Mouse (Mus musculus): Measurements from ENCODE around the gene Gm11758. TPM values are rescaled to one million over a fixed set of nuclear protein-coding genes. Genes with fewer than 3 reads are reported as not detected.
"Not testable (repeated sequence)": the region's sequence is repeated elsewhere in the genome, so short reads cannot be mapped to it uniquely, and the experiment has no call there.

Gm11758 gene
- polyA plus RNA-seq (2015; fragmentation: Nextera tagmentation; extraction: Ambion mirVana), result not detected in 2 replicates

DNA sequence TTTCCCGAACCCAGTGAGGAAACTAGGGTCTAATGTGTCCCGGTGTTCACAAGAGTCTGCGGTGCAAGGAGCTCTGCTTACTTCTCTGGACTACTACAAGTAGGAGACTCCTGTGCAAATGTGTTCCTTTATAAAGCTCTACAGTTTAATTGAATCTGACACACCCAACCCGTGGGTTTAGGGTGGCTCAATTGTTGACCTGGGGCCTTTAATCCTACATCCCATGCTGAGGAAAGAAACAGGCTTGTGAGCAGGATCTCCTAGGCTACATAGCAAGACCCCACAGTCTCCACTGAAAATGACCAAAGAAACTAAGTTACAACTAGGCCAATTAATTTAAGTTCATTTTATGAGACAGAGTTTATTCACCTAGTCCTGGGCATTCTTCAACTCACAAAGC lies at the start of gene Gm11758:
Gene Gm11758 (minus strand): TSS at position 101 of the 400 bp plus-strand sequence.
- not testable (repeated sequence) for H3K4me1 ChIP-seq (replicated peaks); H3K4me2 ChIP-seq (replicated peaks); ATAC-seq; H3K9me3 ChIP-seq; H3K36me3 ChIP-seq; H3K4me3 ChIP-seq (replicated peaks); H3K27me3 ChIP-seq; H3K9ac ChIP-seq (replicated peaks); H3K27ac ChIP-seq
- no CpG with 5 or more reads among the region's 4 CpGs for WGBS

DNA sequence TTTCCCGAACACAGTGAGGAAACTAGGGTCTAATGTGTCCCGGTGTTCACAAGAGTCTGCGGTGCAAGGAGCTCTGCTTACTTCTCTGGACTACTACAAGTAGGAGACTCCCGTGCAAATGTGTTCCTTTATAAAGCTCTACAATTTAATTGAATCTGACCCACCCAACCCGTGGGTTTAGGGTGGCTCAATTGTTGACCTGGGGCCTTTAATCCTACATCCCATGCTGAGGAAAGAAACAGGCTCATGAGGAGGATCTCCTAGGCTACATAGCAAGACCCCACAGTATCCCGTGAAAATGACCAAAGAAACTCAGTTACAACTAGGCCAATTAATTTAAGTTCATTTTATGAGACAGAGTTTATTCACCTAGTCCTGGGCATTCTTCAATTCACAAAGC lies 44.6 kb upstream of the Gm11758 start, which contains the start of gene Gm11756:
Gene Gm11756 (minus strand): TSS at position 101 of the 400 bp plus-strand sequence.
- 85% methylated on average over 6 of the region's 6 CpGs for WGBS
- not testable (repeated sequence) for H3K9ac ChIP-seq (replicated peaks)

DNA sequence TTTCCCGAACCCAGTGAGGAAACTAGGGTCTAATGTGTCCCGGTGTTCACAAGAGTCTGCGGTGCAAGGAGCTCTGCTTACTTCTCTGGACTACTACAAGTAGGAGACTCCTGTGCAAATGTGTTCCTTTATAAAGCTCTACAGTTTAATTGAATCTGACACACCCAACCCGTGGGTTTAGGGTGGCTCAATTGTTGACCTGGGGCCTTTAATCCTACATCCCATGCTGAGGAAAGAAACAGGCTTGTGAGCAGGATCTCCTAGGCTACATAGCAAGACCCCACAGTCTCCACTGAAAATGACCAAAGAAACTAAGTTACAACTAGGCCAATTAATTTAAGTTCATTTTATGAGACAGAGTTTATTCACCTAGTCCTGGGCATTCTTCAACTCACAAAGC lies 29.8 kb upstream of the Gm11758 start, which contains the start of gene Gm13871:
Gene Gm13871 (minus strand): TSS at position 101 of the 400 bp plus-strand sequence.
- not testable (repeated sequence) for H3K27me3 ChIP-seq; H3K27ac ChIP-seq; H3K4me1 ChIP-seq (replicated peaks); H3K9me3 ChIP-seq; ATAC-seq; H3K36me3 ChIP-seq; H3K4me3 ChIP-seq (replicated peaks); H3K4me2 ChIP-seq (replicated peaks); H3K9ac ChIP-seq (replicated peaks)
- WGBS, result no CpG with 5 or more reads among the region's 4 CpGs

More for the DNA sequence above, 44.6 kb upstream of the Gm11758 start, which contains the start of gene Gm11756:
- not testable (repeated sequence) for ATAC-seq; H3K36me3 ChIP-seq; H3K4me3 ChIP-seq (replicated peaks); H3K9me3 ChIP-seq; H3K4me1 ChIP-seq (replicated peaks); H3K27ac ChIP-seq; H3K27me3 ChIP-seq; H3K4me2 ChIP-seq (replicated peaks)

DNA sequence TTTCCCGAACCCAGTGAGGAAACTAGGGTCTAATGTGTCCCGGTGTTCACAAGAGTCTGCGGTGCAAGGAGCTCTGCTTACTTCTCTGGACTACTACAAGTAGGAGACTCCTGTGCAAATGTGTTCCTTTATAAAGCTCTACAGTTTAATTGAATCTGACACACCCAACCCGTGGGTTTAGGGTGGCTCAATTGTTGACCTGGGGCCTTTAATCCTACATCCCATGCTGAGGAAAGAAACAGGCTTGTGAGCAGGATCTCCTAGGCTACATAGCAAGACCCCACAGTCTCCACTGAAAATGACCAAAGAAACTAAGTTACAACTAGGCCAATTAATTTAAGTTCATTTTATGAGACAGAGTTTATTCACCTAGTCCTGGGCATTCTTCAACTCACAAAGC lies 14.9 kb upstream of the Gm11758 start, which contains the start of gene Gm11757:
Gene Gm11757 (minus strand): TSS at position 101 of the 400 bp plus-strand sequence.
- H3K27ac ChIP-seq; H3K27me3 ChIP-seq; H3K4me3 ChIP-seq (replicated peaks); H3K36me3 ChIP-seq; H3K9ac ChIP-seq (replicated peaks); H3K4me2 ChIP-seq (replicated peaks); ATAC-seq; H3K9me3 ChIP-seq; H3K4me1 ChIP-seq (replicated peaks): not testable (repeated sequence)
- WGBS, result no CpG with 5 or more reads among the region's 4 CpGs

DNA sequence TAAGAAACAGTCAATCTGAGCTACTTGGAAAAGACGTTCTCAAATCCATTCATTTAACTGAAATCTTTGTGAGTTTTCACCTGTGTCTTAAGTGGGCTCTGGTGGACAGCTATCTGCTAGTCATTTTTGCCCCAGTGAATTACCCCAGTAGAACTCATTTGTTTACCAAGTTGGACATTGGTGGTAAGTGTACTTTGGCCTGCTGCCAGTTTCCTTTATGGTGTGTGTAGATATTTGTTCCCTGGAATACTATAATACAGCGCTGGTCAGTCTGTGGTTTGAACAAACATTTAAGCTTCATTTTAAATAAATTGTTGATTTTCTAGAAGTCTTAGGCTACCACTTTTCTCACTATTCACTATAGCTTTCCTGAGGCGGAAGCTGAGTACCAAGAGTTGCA lies 49.5 kb downstream of the Gm11758 start:
- H3K4me2 ChIP-seq (replicated peaks), result no peak overlapping the region
- H3K9me3 ChIP-seq, result no peaks in the 10 kb centered on the region
- no peak overlapping the region for H3K9ac ChIP-seq (replicated peaks)
- no peaks in the 10 kb centered on the region for H3K27me3 ChIP-seq
- no peak overlapping the region for H3K27ac ChIP-seq
- no peaks in the 10 kb centered on the region for H3K4me1 ChIP-seq (replicated peaks)
- no peaks in the 10 kb centered on the region for H3K36me3 ChIP-seq
- ATAC-seq, result no peak
- 82% methylated on average over 3 of the region's 3 CpGs for WGBS
- no peak overlapping the region for H3K4me3 ChIP-seq (replicated peaks)

Other genes with a start within 250 kb of the Gm11758 start
- not detected in 2 replicates for gene Gm11236, start 238.1 kb downstream of the Gm11758 start, polyA plus RNA-seq (2015; fragmentation: Nextera tagmentation; extraction: Ambion mirVana)
- gene Gm11239, start 207.9 kb downstream of the Gm11758 start, polyA plus RNA-seq (2015; fragmentation: Nextera tagmentation; extraction: Ambion mirVana), result not detected in 2 replicates
- not detected in 2 replicates for gene Gm428, start 192.8 kb downstream of the Gm11758 start, polyA plus RNA-seq (2015; fragmentation: Nextera tagmentation; extraction: Ambion mirVana)
- 0.08 and 0.09 TPM in 2 replicates for gene Rasef, start 85.3 kb downstream of the Gm11758 start, polyA plus RNA-seq (2015; fragmentation: Nextera tagmentation; extraction: Ambion mirVana)
- gene Gm11757, start 14.8 kb upstream of the Gm11758 start, polyA plus RNA-seq (2015; fragmentation: Nextera tagmentation; extraction: Ambion mirVana), result not detected in 2 replicates
- not detected in 2 replicates for gene Gm13871, start 29.7 kb upstream of the Gm11758 start, polyA plus RNA-seq (2015; fragmentation: Nextera tagmentation; extraction: Ambion mirVana)
- gene Gm11756, start 44.5 kb upstream of the Gm11758 start, polyA plus RNA-seq (2015; fragmentation: Nextera tagmentation; extraction: Ambion mirVana), result not detected in 2 replicates
- not detected in 2 replicates for gene 2310002L09Rik, start 74.6 kb upstream of the Gm11758 start, polyA plus RNA-seq (2015; fragmentation: Nextera tagmentation; extraction: Ambion mirVana)
- 18.4 and 19.8 TPM in 2 replicates for gene Frmd3, start 137.2 kb upstream of the Gm11758 start, polyA plus RNA-seq (2015; fragmentation: Nextera tagmentation; extraction: Ambion mirVana)